Mouse (Mus musculus) kidney, adult 2 months (tissue): ENCODE data around the gene Egf. TPM values are rescaled to one million over a fixed set of nuclear protein-coding genes. Genes with fewer than 3 reads are reported as not detected.

ENCODE experiments used
- DNase-seq: peaks from one replicate; pipeline ENCODE4 v3.0.0; 2021
- H3K27ac ChIP-seq: fragments of 200-500 bp; 2 replicates; pipeline ENCODE4 v1.5.1; 2012; ENCODE audit warnings: low read depth, low read length, control low read depth, inconsistent platforms; ENCODE audit not compliant: insufficient read depth
- H3K27me3 ChIP-seq: fragments of 200-500 bp; replicated peaks from 2 replicates; pipeline ENCODE4 v1.6.1; 2012; ENCODE audit warnings: mild to moderate bottlenecking, moderate library complexity, low read length, inconsistent platforms; ENCODE audit not compliant: control insufficient read depth, insufficient read depth
- H3K36me3 ChIP-seq: fragments of 200-500 bp; 2 replicates; pipeline ENCODE4 v1.6.1; 2012; ENCODE audit warnings: mild to moderate bottlenecking, moderate library complexity, low read length, inconsistent platforms; ENCODE audit not compliant: control insufficient read depth, insufficient read depth
- H3K4me1 ChIP-seq: fragments of 200-500 bp; 2 replicates; pipeline ENCODE4 v1.6.1; 2011; ENCODE audit warnings: low read length; ENCODE audit not compliant: control insufficient read depth, insufficient read depth
- H3K4me3 ChIP-seq: fragments of 200-500 bp; 2 replicates; pipeline ENCODE4 v1.5.1; 2011; ENCODE audit warnings: mild to moderate bottlenecking, low read depth, low read length, control low read depth; ENCODE audit not compliant: insufficient read depth
- CTCF ChIP-seq: fragments of 200-500 bp; conservative IDR thresholded peaks from 2 replicates; pipeline ENCODE4 v1.5.1; 2011; ENCODE audit warnings: low read depth, mild to moderate bottlenecking, control low read depth, low read length, moderate library complexity, mixed read lengths; ENCODE audit not compliant: insufficient read depth, insufficient read length
- POLR2A ChIP-seq: fragments of 200-500 bp; IDR thresholded peaks from one replicate; pipeline ENCODE4 v1.6.1; 2011; ENCODE audit warnings: low read depth, low read length, control low read depth
- WGBS: fragments of 180-500 bp; shearing (Covaris S2); methylation state at CpG from one replicate; pipeline ENCODE4 v1.1.7; 2018; 5-methylcytosine and 5-hydroxymethylcytosine counted together
- polyA plus RNA-seq: library from polyadenylated mRNA; depleted of rRNA; stranded (reverse); fragments of >200 nt; gene quantifications from 2 replicates; pipeline ENCODE4 v1.2.3, GENCODE M21; 2012

Egf gene
- polyA plus RNA-seq, 1 experiment, result 917 TPM

DNA sequence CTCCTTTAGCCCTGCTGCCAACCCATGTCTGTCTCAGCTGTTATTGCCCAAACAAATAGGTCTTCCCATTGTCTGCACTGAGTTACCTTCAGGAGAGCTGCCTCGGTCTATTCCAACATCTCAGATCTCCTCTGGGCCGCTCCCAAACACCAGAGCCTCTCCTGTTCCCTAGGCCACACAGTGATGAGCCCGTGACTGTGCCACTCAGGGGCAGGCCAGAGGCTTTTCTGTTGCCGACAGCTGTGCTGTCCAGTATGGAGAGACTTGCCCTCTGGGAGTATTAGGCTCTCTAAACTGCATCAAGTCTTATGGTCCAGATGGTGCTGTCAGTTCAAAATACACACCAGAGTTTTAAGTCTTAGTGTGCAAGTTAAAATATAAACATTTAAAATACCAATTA, 61.5 kb downstream of the Egf start:
- TF ChIP-seq CTCF (no peak), POLR2A (no peak)
- no peaks in the 10 kb centered on the region for H3K27me3 ChIP-seq
- DNase-seq, result no peak
- peaks cover 5% of the 10 kb centered on the region; the same call in 1 of the 2 replicates for H3K36me3 ChIP-seq
- H3K27ac ChIP-seq, result no peak overlapping the region
- WGBS, result 88% methylated on average over 4 of the region's 4 CpGs
- H3K4me1 ChIP-seq, result no peaks in the 10 kb centered on the region
- H3K4me3 ChIP-seq, result no peak overlapping the region

DNA sequence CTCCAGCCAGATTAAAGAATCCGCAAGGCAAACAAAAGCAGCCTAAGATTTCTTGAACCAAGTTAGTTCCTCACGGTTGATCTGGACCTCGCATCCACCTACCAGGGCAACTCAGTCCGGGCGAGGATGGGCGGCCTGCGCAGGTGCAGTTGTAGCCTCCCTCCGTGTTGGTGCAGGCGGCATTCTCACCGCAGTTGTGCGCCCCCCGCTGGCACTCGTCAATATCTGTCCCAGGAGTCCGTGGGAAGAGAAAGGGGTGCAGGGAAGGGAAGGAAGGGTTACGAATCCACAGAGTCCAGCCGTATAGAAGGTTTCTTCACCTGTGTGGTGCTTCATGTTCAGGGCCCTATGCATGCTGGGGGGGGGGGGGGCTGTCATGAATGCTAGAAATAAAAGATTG, 62.3 kb downstream of the Egf start:
- WGBS, result 74% methylated on average over 16 of the region's 16 CpGs
- Histone ChIP-seq H3K4me1 (no peaks in the 10 kb centered on the region), H3K4me3 (no peak overlapping the region), H3K36me3 (peaks cover 5% of the 10 kb centered on the region; the same call in 1 of the 2 replicates), H3K27me3 (no peaks in the 10 kb centered on the region), H3K27ac (no peak overlapping the region)
- TF ChIP-seq POLR2A (no peak), CTCF (no peak)
- no peak for DNase-seq

DNA sequence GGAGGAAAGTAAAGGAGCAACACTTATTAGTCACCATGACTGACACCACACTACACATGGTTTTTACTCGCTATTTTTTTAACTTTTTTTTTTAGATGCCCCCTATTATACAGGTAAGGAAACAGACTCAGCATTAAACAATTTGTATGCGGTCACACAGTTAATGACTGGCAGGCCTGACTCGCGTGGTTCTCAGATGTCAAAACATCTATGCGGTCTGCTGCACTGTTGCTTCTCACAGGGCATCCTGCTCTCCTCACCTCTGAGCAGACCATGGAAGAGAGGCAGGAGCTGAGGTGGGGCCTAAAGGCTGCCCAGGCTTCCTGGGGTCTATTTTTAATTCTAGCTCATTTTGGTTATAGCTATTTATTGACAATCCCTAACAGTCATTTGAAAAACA, 67.7 kb downstream of the Egf start:
- Histone ChIP-seq H3K36me3 (peaks cover 3% of the 10 kb centered on the region; the same call in 1 of the 2 replicates), H3K4me1 (no peaks in the 10 kb centered on the region), H3K27me3 (no peaks in the 10 kb centered on the region), H3K4me3 (no peak overlapping the region), H3K27ac (no peak overlapping the region)
- DNase-seq, result no peak
- WGBS, result 52% methylated on average over 5 of the region's 5 CpGs
- no peak for TF ChIP-seq POLR2A
- no peak for TF ChIP-seq CTCF

DNA sequence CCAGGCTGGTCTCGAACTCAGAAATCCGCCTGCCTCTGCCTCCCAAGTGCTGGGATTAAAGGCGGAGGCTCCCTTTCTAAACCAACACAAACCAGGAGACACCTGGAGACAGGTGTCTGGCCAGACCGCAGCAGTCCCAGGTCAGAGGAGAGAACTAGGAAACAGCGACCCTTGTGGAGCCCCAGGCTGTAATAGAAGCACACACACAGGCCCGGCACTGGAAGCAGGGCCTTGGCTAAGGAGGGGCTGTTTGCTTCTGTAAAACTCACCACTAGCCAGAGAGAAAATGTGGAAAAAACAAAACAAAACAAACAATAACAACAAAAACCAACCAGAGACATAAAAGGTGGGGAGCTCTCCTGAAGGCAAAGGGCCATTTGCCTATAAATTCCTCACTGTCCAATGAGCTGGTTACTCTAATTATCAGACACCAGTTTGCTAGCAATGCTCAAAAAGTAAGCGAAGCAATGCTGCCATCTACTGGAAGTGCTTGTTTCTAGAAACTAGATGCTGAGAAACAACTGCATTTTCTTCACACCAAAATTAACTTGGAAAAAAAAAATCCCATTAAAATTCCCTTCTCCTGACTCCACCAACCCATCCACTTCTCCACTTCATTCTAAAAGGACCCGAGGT, 68.3 kb downstream of the Egf start:
- H3K27me3 ChIP-seq, result no peaks in the 10 kb centered on the region
- H3K36me3 ChIP-seq, result peaks cover 3% of the 10 kb centered on the region; the same call in 1 of the 2 replicates
- no peaks in the 10 kb centered on the region for H3K4me1 ChIP-seq
- WGBS, result 43% methylated on average over 8 of the region's 8 CpGs
- no peak for TF ChIP-seq POLR2A
- TF ChIP-seq CTCF, result peak; percentile 23; the same call in 1 of the 2 replicates
- H3K4me3 ChIP-seq, result no peak overlapping the region
- no peak overlapping the region for H3K27ac ChIP-seq
- peak; percentile 71 for DNase-seq

DNA sequence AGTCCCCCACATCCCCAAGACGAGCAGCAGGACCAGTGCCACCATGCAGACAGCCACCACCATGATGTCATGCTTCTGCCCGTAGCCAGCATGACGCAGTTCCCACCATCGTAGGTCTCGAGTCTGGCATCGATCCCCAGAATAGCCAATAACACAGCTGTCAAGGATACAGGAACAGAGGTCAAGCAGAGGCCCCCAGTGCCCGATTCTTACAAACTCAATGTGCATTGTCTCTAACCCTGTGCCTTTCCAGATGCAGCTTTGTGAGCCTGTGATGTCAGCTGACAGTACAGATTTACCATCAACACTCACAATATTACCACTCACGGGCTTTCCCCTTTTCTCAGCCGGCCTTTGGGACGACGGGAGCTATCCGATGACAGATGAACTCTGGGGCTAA, 68.9 kb downstream of the Egf start:
- no peaks in the 10 kb centered on the region for H3K4me1 ChIP-seq
- no peaks in the 10 kb centered on the region for H3K27me3 ChIP-seq
- H3K36me3 ChIP-seq, result peaks cover 3% of the 10 kb centered on the region; the same call in 1 of the 2 replicates
- no peak for DNase-seq
- TF ChIP-seq CTCF (no peak), POLR2A (no peak)
- H3K4me3 ChIP-seq, result no peak overlapping the region
- WGBS, result 80% methylated on average over 12 of the region's 12 CpGs
- H3K27ac ChIP-seq, result no peak overlapping the region

DNA sequence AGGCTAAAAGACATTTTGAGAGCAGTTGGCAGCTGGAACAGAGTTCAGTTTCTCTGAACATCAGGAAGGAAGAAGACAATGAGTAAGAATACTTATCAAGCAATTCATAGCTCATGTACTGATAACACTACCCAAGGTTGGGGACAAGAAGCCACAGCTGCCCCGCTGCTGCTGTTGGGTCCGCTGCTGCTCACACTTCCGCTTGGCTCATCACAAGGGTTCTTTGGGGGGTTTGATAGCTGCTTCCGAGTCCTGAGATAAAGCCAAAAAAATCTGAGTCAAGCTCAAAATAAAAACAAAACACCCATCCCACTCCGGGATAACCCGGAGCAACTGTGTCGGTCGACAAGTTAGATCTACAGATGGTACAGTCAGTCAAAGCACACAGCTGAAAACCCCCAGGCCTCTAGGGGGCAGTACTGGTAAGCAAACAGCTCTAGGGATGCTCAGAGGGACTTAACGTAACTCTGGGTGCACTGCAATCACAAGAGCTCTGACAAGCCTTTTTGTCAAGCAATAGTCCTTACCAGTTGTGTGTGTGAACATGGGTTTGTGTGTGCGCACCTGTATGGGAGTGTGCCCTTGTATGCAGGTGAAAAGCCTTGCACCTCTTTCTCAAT, 71.9 kb downstream of the Egf start:
- Histone ChIP-seq H3K4me1 (no peaks in the 10 kb centered on the region), H3K36me3 (no peaks in the 10 kb centered on the region), H3K27me3 (no peaks in the 10 kb centered on the region), H3K27ac (no peak overlapping the region), H3K4me3 (no peak overlapping the region)
- TF ChIP-seq POLR2A (no peak), CTCF (peak; percentile 40; the same call in 1 of the 2 replicates)
- WGBS, result 84% methylated on average over 10 of the region's 10 CpGs
- DNase-seq, result peak; percentile 35

DNA sequence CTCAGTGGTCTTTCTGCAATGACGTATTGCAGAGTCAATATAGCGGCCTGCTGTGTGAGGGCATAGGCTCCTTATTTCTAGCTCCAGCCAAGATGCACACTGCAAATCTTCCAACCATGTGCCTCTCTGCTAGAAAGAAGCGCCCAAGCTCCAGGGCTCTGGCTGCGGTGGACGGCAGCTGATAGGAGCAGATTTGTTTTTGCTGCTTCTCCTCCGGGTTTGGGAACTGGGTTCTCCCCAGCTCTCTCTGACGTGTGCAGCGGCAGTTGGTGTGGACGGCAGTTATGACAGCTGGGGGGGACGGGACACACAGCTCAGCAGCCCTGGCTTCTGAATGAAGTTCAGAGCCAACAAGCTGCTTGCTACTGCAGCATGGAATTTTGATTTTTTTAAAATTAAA, 72.7 kb downstream of the Egf start:
- TF ChIP-seq CTCF (no peak), POLR2A (no peak)
- 77% methylated on average over 10 of the region's 10 CpGs for WGBS
- Histone ChIP-seq H3K4me3 (no peak overlapping the region), H3K4me1 (no peaks in the 10 kb centered on the region), H3K27ac (no peak overlapping the region), H3K36me3 (no peaks in the 10 kb centered on the region; the same call in 1 of the 2 replicates), H3K27me3 (no peaks in the 10 kb centered on the region)
- DNase-seq, result no peak
